Mouse (Mus musculus) cortical plate, adult 2 months (tissue): ENCODE results near the gene Gnb1l. TPM values are rescaled to one million over a fixed set of nuclear protein-coding genes. Genes with fewer than 3 reads are reported as not detected.

Experiments
- H3K27ac ChIP-seq: fragments of 200-500 bp; 2 replicates; pipeline ENCODE4 v1.5.1; 2012; ENCODE audit warnings: low read length, control low read depth, inconsistent platforms; ENCODE audit not compliant: insufficient read depth
- H3K4me1 ChIP-seq: fragments of 200-500 bp; 2 replicates; pipeline ENCODE4 v1.6.1; 2011; ENCODE audit warnings: low read length; ENCODE audit not compliant: control insufficient read depth, insufficient read depth
- H3K4me3 ChIP-seq: fragments of 200-500 bp; 2 replicates; pipeline ENCODE4 v1.5.1; 2011; ENCODE audit warnings: mild to moderate bottlenecking, low read length, control low read depth; ENCODE audit not compliant: insufficient read depth
- CTCF ChIP-seq: fragments of 200-500 bp; IDR thresholded peaks from 2 replicates; pipeline ENCODE4 v1.5.1; 2011; ENCODE audit warnings: mild to moderate bottlenecking, control low read depth, low read length; ENCODE audit not compliant: insufficient read depth; ENCODE audit errors: extremely low read depth
- POLR2A ChIP-seq: fragments of 200-500 bp; IDR thresholded peaks from 2 replicates; pipeline ENCODE4 v1.6.1; 2011; ENCODE audit warnings: mild to moderate bottlenecking, low read length, control low read depth; ENCODE audit not compliant: insufficient read depth; ENCODE audit errors: extremely low read depth
- polyA plus RNA-seq: library from polyadenylated mRNA; depleted of rRNA; stranded (reverse); fragments of >200 nt; gene quantifications from 2 replicates; pipeline ENCODE4 v1.2.3, GENCODE M21; 2012

Gnb1l gene
- polyA plus RNA-seq, 1 experiment, result 7.8 TPM

- Histone ChIP-seq H3K4me3 (no peak overlapping the region), H3K27ac (no peak overlapping the region), H3K4me1 (peaks cover 7% of the 10 kb centered on the region)
- no peak for TF ChIP-seq CTCF
- no peak for TF ChIP-seq POLR2A
Measured at GRCm38 (mm10) chr16:18460826-18461225, 37.7 kb upstream of the Gnb1l start.

GRCm38 (mm10) chr16:18462031-18462430 is 36.5 kb upstream of the Gnb1l start:
- Histone ChIP-seq H3K27ac (no peak overlapping the region), H3K4me1 (peaks cover 7% of the 10 kb centered on the region), H3K4me3 (no peak overlapping the region)
- no peak for TF ChIP-seq POLR2A

GRCm38 (mm10) chr16:18462598-18462997 is 35.9 kb upstream of the Gnb1l start:
- H3K4me1 ChIP-seq, result peaks cover 7% of the 10 kb centered on the region
- TF ChIP-seq POLR2A (no peak), CTCF (no peak)
- no peak overlapping the region for H3K4me3 ChIP-seq
- H3K27ac ChIP-seq, result no peak overlapping the region

- no peak overlapping the region for H3K27ac ChIP-seq
- TF ChIP-seq CTCF, result no peak
- TF ChIP-seq POLR2A, result no peak
- no peak overlapping the region for H3K4me3 ChIP-seq
- H3K4me1 ChIP-seq, result peaks cover 7% of the 10 kb centered on the region
Measured at GRCm38 (mm10) chr16:18464271-18464670, 34.2 kb upstream of the Gnb1l start.

GRCm38 (mm10) chr16:18470829-18471228 is 27.7 kb upstream of the Gnb1l start:
- no peak overlapping the region for H3K4me3 ChIP-seq
- TF ChIP-seq POLR2A, result no peak
- 0 out of 2 replicates have a peak, but pooled peaks have one; percentile 7 for TF ChIP-seq CTCF

GRCm38 (mm10) chr16:18471381-18471955 is 27.0 kb upstream of the Gnb1l start:
- TF ChIP-seq CTCF (no peak), POLR2A (no peak)

More at GRCm38 (mm10) chr16:18470829-18471228, 27.7 kb upstream of the Gnb1l start:
- no peaks in the 10 kb centered on the region for H3K4me1 ChIP-seq
- no peak overlapping the region for H3K27ac ChIP-seq

GRCm38 (mm10) chr16:18471976-18472375 is 26.5 kb upstream of the Gnb1l start:
- no peak for TF ChIP-seq CTCF
- no peak for TF ChIP-seq POLR2A
- no peak overlapping the region for H3K27ac ChIP-seq

More at GRCm38 (mm10) chr16:18471381-18471955, 27.0 kb upstream of the Gnb1l start:
- Histone ChIP-seq H3K27ac (no peak overlapping the region), H3K4me1 (no peaks in the 10 kb centered on the region), H3K4me3 (no peak overlapping the region)

GRCm38 (mm10) chr16:18472416-18472815 is 26.1 kb upstream of the Gnb1l start:
- H3K4me1 ChIP-seq, result no peaks in the 10 kb centered on the region
- H3K27ac ChIP-seq, result no peak overlapping the region
- TF ChIP-seq POLR2A (no peak), CTCF (no peak)
- no peak overlapping the region for H3K4me3 ChIP-seq

More at GRCm38 (mm10) chr16:18471976-18472375, 26.5 kb upstream of the Gnb1l start:
- Histone ChIP-seq H3K4me1 (no peaks in the 10 kb centered on the region), H3K4me3 (no peak overlapping the region)

GRCm38 (mm10) chr16:18472976-18473375 is 25.5 kb upstream of the Gnb1l start:
- TF ChIP-seq CTCF (no peak), POLR2A (no peak)
- Histone ChIP-seq H3K4me1 (no peaks in the 10 kb centered on the region), H3K27ac (no peak overlapping the region), H3K4me3 (no peak overlapping the region)

GRCm38 (mm10) chr16:18474021-18474420 is 24.5 kb upstream of the Gnb1l start:
- Histone ChIP-seq H3K4me1 (no peaks in the 10 kb centered on the region), H3K4me3 (no peak overlapping the region), H3K27ac (no peak overlapping the region)
- TF ChIP-seq CTCF (no peak), POLR2A (no peak)
